ENCODE assay signal across 17 mouse cellular contexts in genomic region chr11:121189681-121190080, GRCm38 (mm10). TPM values are rescaled to one million over a fixed set of nuclear protein-coding genes. Genes with fewer than 3 reads are reported as not detected.
DNase-seq lines count a peak whose midpoint lies in the region; ATAC-seq and TF ChIP-seq lines count a peak whose summit lies in the region.
"Had no signal": no experiment of that assay in that cellular context is flagged by ENCODE, and none has a peak within 500 bp of the region (broad histone marks: within the 10 kb centered on the region; RNA-seq: fewer than 3 reads in every experiment).

No protein-coding gene starts in this region.

- no peak for TF ChIP-seq POLR2A in CH12.LX (IDR thresholded peaks at IDR 0.05; ENCODE audit: low read depth, low read length)

- H3K4me2 ChIP-seq in heart, embryonic 12.5 days = no peak overlapping the region
- H3K4me2 ChIP-seq in CH12.LX (ENCODE audit: insufficient read depth, low read depth, poor library complexity, severe bottlenecking) = no peak overlapping the region
- no peak overlapping the region for H3K4me2 ChIP-seq in forebrain, postnatal 0 days (ENCODE audit: low read depth)
- H3K4me2 ChIP-seq: embryonic facial prominence, embryonic 12.5 days; intestine, embryonic 15.5 days; midbrain, embryonic 15.5 days; neural tube, embryonic 13.5 days had no signal

- no peak for TF ChIP-seq CTCF in CH12.LX (conservative IDR thresholded peaks at IDR 0.05 in 1 of 2, IDR thresholded peaks at IDR 0.05 in 1 of 2; ENCODE audit: low read depth in 2 of 2, low read length in 2 of 2)
- no peak for TF ChIP-seq CTCF in forebrain, postnatal 0 days (IDR thresholded peaks at IDR 0.05; ENCODE audit: low read depth)

- H3K27me3 ChIP-seq in heart, embryonic 12.5 days (replicated peaks) = no peaks in the 10 kb centered on the region
- H3K27me3 ChIP-seq in CH12.LX (replicated peaks) = no peaks in the 10 kb centered on the region
- H3K27me3 ChIP-seq in forebrain, postnatal 0 days (ENCODE audit: insufficient read depth, low read length) = no peaks in the 10 kb centered on the region
- H3K27me3 ChIP-seq: embryonic facial prominence, embryonic 12.5 days; intestine, embryonic 15.5 days; midbrain, embryonic 15.5 days; neural tube, embryonic 13.5 days had no signal

- no peak overlapping the region for H3K27ac ChIP-seq in heart, embryonic 12.5 days (ENCODE audit: poor library complexity, severe bottlenecking)
- no peak overlapping the region for H3K27ac ChIP-seq in CH12.LX (ENCODE audit: insufficient read depth, low read depth)
- H3K27ac ChIP-seq in forebrain, postnatal 0 days (ENCODE audit: low read depth, low read length) = no peak overlapping the region
- H3K27ac ChIP-seq: embryonic facial prominence, embryonic 12.5 days; intestine, embryonic 15.5 days; liver, embryonic 14.5 days; midbrain, embryonic 15.5 days; neural tube, embryonic 13.5 days had no signal

- no peaks in the 10 kb centered on the region for H3K79me2 ChIP-seq in CH12.LX (replicated peaks; ENCODE audit: control insufficient read depth, extremely low read depth, insufficient read depth, poor library complexity, severe bottlenecking)

- ATAC-seq in heart, embryonic 12.5 days (ENCODE audit: insufficient number of reproducible peaks, low FRiP score) = no peak
- ATAC-seq in forebrain, postnatal 0 days = no peak
- ATAC-seq: intestine, embryonic 15.5 days; midbrain, embryonic 15.5 days had no signal

- peaks cover 8% of the 10 kb centered on the region; the same call in 1 of the 2 replicates for H3K36me3 ChIP-seq in heart, embryonic 12.5 days
- peaks cover 0 to 9% of the 10 kb centered on the region in 2 experiments for H3K36me3 ChIP-seq in CH12.LX (replicated peaks in 1 of 2; ENCODE audit: control insufficient read depth in 1 of 2, insufficient read depth in 1 of 2, low read length in 1 of 2)
- 0 out of 2 replicates have a peak, but pooled peaks cover 3% of the 10 kb centered on the region for H3K36me3 ChIP-seq in forebrain, postnatal 0 days (ENCODE audit: insufficient read depth)
- H3K36me3 ChIP-seq: intestine, embryonic 15.5 days had no signal

- no peak for TF ChIP-seq RAD21 in CH12.LX (IDR thresholded peaks at IDR 0.05; ENCODE audit: low read depth, low read length)

- H3K4me3 ChIP-seq in heart, embryonic 12.5 days = no peak overlapping the region
- no peak overlapping the region for H3K4me3 ChIP-seq in CH12.LX (replicated peaks in 1 of 3; ENCODE audit: low read depth in 2 of 3, low read length in 2 of 3, poor library complexity in 1 of 3)
- no peak overlapping the region for H3K4me3 ChIP-seq in forebrain, postnatal 0 days (ENCODE audit: low read depth, low read length)
- H3K4me3 ChIP-seq: embryonic facial prominence, embryonic 12.5 days; intestine, embryonic 15.5 days; midbrain, embryonic 15.5 days; neural tube, embryonic 13.5 days had no signal

- WGBS in heart, embryonic 12.5 days = 76% methylated on average over 3 of the region's 3 CpGs
- 73% methylated on average over 3 of the region's 3 CpGs for WGBS in forebrain, postnatal 0 days

- dilution Hi-C loops in CH12.LX (cut with MboI; ENCODE audit: extremely low pct_ligation_motif_present, extremely low pct_unique_long_range_greater_than_20kb, low sequenced_read_pairs) = no loop called here

- no peak for TF ChIP-seq EP300 in CH12.LX (IDR thresholded peaks at IDR 0.05; ENCODE audit: low read length)

- H3K4me1 ChIP-seq in heart, embryonic 12.5 days (replicated peaks) = no peaks in the 10 kb centered on the region
- peaks cover 0 to 3% of the 10 kb centered on the region in 2 experiments; a peak in 2 of 4 replicates for H3K4me1 ChIP-seq in CH12.LX (ENCODE audit: control insufficient read depth in 1 of 2, insufficient read depth in 2 of 2)
- H3K4me1 ChIP-seq in forebrain, postnatal 0 days (ENCODE audit: insufficient read depth) = no peaks in the 10 kb centered on the region
- H3K4me1 ChIP-seq: embryonic facial prominence, embryonic 12.5 days; intestine, embryonic 15.5 days; midbrain, embryonic 15.5 days; neural tube, embryonic 13.5 days had no signal

- H3K9ac ChIP-seq in heart, embryonic 12.5 days = no peak overlapping the region
- no peak overlapping the region for H3K9ac ChIP-seq in CH12.LX (ENCODE audit: insufficient read depth, low read depth)
- H3K9ac ChIP-seq in forebrain, postnatal 0 days = no peak overlapping the region
- H3K9ac ChIP-seq: embryonic facial prominence, embryonic 12.5 days; intestine, embryonic 15.5 days; liver, embryonic 14.5 days; midbrain, embryonic 15.5 days; neural tube, embryonic 13.5 days had no signal

- H3K9me3 ChIP-seq in heart, embryonic 12.5 days (replicated peaks) = no peaks in the 10 kb centered on the region
- H3K9me3 ChIP-seq in CH12.LX (replicated peaks; ENCODE audit: low read length) = no peaks in the 10 kb centered on the region
- H3K9me3 ChIP-seq in forebrain, postnatal 0 days (ENCODE audit: low read length) = no peaks in the 10 kb centered on the region
- H3K9me3 ChIP-seq: embryonic facial prominence, embryonic 12.5 days; intestine, embryonic 15.5 days; midbrain, embryonic 15.5 days; neural tube, embryonic 13.5 days had no signal

- peak; percentile 93 for DNase-seq in heart, adult 11 months
- DNase-seq in CH12.LX (ENCODE audit: extremely low read depth) = no peak
- peak; percentile 43 for DNase-seq in adipocyte (ENCODE audit: low spot score)
- peak; percentile 86 for DNase-seq in fibroblast of lung, adult 2 months (ENCODE audit: low read depth)
- no peak for DNase-seq in left cerebral cortex, adult 18-20 months (ENCODE audit: low spot score in 2 of 2)
- DNase-seq in forebrain, postnatal 0 days = no peak
- no peak for DNase-seq in lung, postnatal 4 days
- DNase-seq: layer of hippocampus, postnatal 36 days; right cerebral cortex, postnatal 14 days; thymus, adult 2 months had no signal

- in situ Hi-C loops in CH12.LX (cut with MboI; ENCODE audit: low pct_ligation_motif_present, low pct_unique_long_range_greater_than_20kb, low sequenced_read_pairs) = no loop called here

TF ChIP-seq in CH12.LX, 34 proteins besides CTCF, POLR2A, EP300 and RAD21:
- TF ChIP-seq MYC (IDR thresholded peaks at IDR 0.05; ENCODE audit: low read depth, low read length) (no peak), IRF4 (IDR thresholded peaks at IDR 0.05; ENCODE audit: low read depth, low read length) (peak; percentile 58; the same call in 1 of the 2 replicates)

RNA-seq across cellular contexts. Expression of gene Hexdc, which starts 14.6 kb away (rescaled TPM):
- polyA plus RNA-seq in heart, embryonic 12.5 days (2016; fragmentation: Nextera tagmentation; extraction: Ambion mirVana) = 7.8 and 8.4 TPM in 2 replicates
- 9.1 and 10.6 TPM in 2 replicates for total RNA-seq in CH12.LX (2012; rRNA removed)
- 10.5 and 11.6 TPM in 2 replicates for total RNA-seq in CH12.LX (2014; rRNA removed)
- polyA plus RNA-seq in CH12.LX (2012; ENCODE audit: insufficient read length, low read depth) = 8.8 and 12.0 TPM in 2 replicates
- 10 to 100 TPM; 19.6 to 22.3 TPM for total RNA-seq in left cerebral cortex, adult 18-20 months (2021)
- 64.9 and 77.0 TPM in 2 replicates for total RNA-seq in forebrain, postnatal 0 days (2014; rRNA removed)
- polyA plus RNA-seq in forebrain, postnatal 0 days (2015; fragmentation: Nextera tagmentation; extraction: Ambion mirVana) = 19.8 and 24.1 TPM in 2 replicates

RNA-seq across cellular contexts. Expression of gene Ogfod3, which starts 14.8 kb away (rescaled TPM):
- polyA plus RNA-seq in heart, embryonic 12.5 days (2016; fragmentation: Nextera tagmentation; extraction: Ambion mirVana) = 27.2 and 31.8 TPM in 2 replicates
- total RNA-seq in CH12.LX (2012; rRNA removed) (16.4 and 19.0 TPM in 2 replicates), CH12.LX (2014; rRNA removed) (10.3 and 13.7 TPM in 2 replicates)
- polyA plus RNA-seq in CH12.LX (2012; ENCODE audit: insufficient read length, low read depth) = 18.4 and 24.6 TPM in 2 replicates
- 1 to 10 TPM; 8.2 TPM for total RNA-seq in left cerebral cortex, adult 18-20 months (2021)
- total RNA-seq in forebrain, postnatal 0 days (2014; rRNA removed) = 7.1 and 9.0 TPM in 2 replicates
- polyA plus RNA-seq in forebrain, postnatal 0 days (2015; fragmentation: Nextera tagmentation; extraction: Ambion mirVana) = 16.8 and 21.4 TPM in 2 replicates

RNA-seq across cellular contexts. Expression of gene Uts2r, which starts 29.6 kb away (rescaled TPM):
- not detected in 2 replicates for polyA plus RNA-seq in heart, embryonic 12.5 days (2016; fragmentation: Nextera tagmentation; extraction: Ambion mirVana)
- total RNA-seq in CH12.LX (2012; rRNA removed) = not detected in 2 replicates
- total RNA-seq in CH12.LX (2014; rRNA removed) = not detected in 2 replicates
- polyA plus RNA-seq in CH12.LX (2012; ENCODE audit: insufficient read length, low read depth) = not detected in 2 replicates
- under 1 TPM; 0.19 to 0.21 TPM for total RNA-seq in left cerebral cortex, adult 18-20 months (2021)
- 0.33 and 1.1 TPM in 2 replicates for total RNA-seq in forebrain, postnatal 0 days (2014; rRNA removed)
- polyA plus RNA-seq in forebrain, postnatal 0 days (2015; fragmentation: Nextera tagmentation; extraction: Ambion mirVana) = 0.43 and 0.77 TPM in 2 replicates
- polyA plus RNA-seq: heart, postnatal 0 days; intestine, embryonic 15.5 days; liver, embryonic 14.5 days had no signal

RNA-seq across cellular contexts. Expression of gene Cybc1, which starts 39.4 kb away (rescaled TPM):
- polyA plus RNA-seq in heart, embryonic 12.5 days (2016; fragmentation: Nextera tagmentation; extraction: Ambion mirVana) = 22.6 and 23.3 TPM in 2 replicates
- total RNA-seq in CH12.LX (2012; rRNA removed) (50.0 and 51.6 TPM in 2 replicates), CH12.LX (2014; rRNA removed) (60.3 and 60.9 TPM in 2 replicates)
- 52.9 and 57.4 TPM in 2 replicates for polyA plus RNA-seq in CH12.LX (2012; ENCODE audit: insufficient read length, low read depth)
- total RNA-seq in left cerebral cortex, adult 18-20 months (2021) = 10 to 100 TPM; 20.0 to 20.4 TPM
- total RNA-seq in forebrain, postnatal 0 days (2014; rRNA removed) = 28.0 and 29.1 TPM in 2 replicates
- 19.7 TPM in 2 replicates for polyA plus RNA-seq in forebrain, postnatal 0 days (2015; fragmentation: Nextera tagmentation; extraction: Ambion mirVana)

RNA-seq across cellular contexts. Expression of gene Tex19.1, which starts 43.7 kb away (rescaled TPM):
- polyA plus RNA-seq in heart, embryonic 12.5 days (2016; fragmentation: Nextera tagmentation; extraction: Ambion mirVana) = 0.15 and 0.54 TPM in 2 replicates
- total RNA-seq in CH12.LX (2012; rRNA removed) (0.21 TPM in 1 of 2 replicates, not detected in the other), CH12.LX (2014; rRNA removed) (0.51 and 0.95 TPM in 2 replicates)
- polyA plus RNA-seq in CH12.LX (2012; ENCODE audit: insufficient read length, low read depth) = 0.35 and 0.57 TPM in 2 replicates
- not detected for total RNA-seq in left cerebral cortex, adult 18-20 months (2021)
- total RNA-seq in forebrain, postnatal 0 days (2014; rRNA removed) = not detected in 2 replicates
- polyA plus RNA-seq in forebrain, postnatal 0 days (2015; fragmentation: Nextera tagmentation; extraction: Ambion mirVana) = not detected in 2 replicates
- total RNA-seq: layer of hippocampus, postnatal 36 days had no signal
- polyA plus RNA-seq: embryonic facial prominence, embryonic 12.5 days; heart, postnatal 0 days; intestine, embryonic 15.5 days; midbrain, embryonic 15.5 days; neural tube, embryonic 13.5 days had no signal

Comparison
In these comparisons a context has a peak if more than half of its experiments do, and no peak if none do; other contexts are left out.
1. DNase-seq: peak in heart, adult 11 months (single experiment), adipocyte (single experiment) and fibroblast of lung, adult 2 months (single experiment); none in CH12.LX (single experiment), left cerebral cortex, adult 18-20 months (0 of 2), forebrain, postnatal 0 days (single experiment) and lung, postnatal 4 days (0 of 2).